Mouse (Mus musculus) layer of hippocampus, postnatal 36 days (tissue): ENCODE measurements at regions not wholly inside any gene's neighbourhood (a gene's known extent, or its start where the extent isn't known, plus 50 kb on each side); places are given as distances from the start of the nearest gene placed in this dataset.
"Not testable (repeated sequence)": the region's sequence is repeated elsewhere in the genome, so short reads cannot be mapped to it uniquely, and the experiment has no call there.

Experiments
- DNase-seq, 2 experiments: peaks; one replicate each; pipeline ENCODE4 v3.0.0; 2022

GRCm38 (mm10) chr10:34667203-34667602, 184.0 kb downstream of the Frk start:
- DNase-seq, result peak in 1 of 2 experiments; percentile 2

- DNase-seq, result no peak
Measured at GRCm38 (mm10) chr10:34667735-34668439, 184.7 kb downstream of the Frk start.

GRCm38 (mm10) chr10:34671791-34672190, 188.6 kb downstream of the Frk start:
- DNase-seq, result no peak

DNA sequence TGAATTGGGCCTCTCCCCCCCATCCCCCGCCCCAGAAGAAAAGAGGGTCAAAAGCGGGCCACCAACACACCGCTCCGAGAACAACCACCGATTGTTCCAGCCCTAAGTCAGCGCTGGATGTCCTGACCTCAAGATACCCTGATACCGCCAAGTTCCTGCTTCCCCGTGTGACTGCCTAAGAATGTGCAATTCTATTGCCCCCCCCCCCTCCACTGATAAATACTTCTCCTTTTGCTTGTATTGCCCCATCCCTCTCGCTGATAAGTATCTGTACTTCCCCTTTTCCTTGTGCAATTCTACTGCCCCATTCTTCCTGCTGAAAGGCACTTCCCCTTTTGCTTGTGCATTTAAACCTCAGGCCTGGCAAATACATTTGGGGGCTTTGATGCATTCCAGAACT, 216.2 kb downstream of the Frk start:
- not testable (repeated sequence) for DNase-seq

- no peak for DNase-seq
Measured at GRCm38 (mm10) chr10:34701956-34702355, 218.8 kb downstream of the Frk start.

DNA sequence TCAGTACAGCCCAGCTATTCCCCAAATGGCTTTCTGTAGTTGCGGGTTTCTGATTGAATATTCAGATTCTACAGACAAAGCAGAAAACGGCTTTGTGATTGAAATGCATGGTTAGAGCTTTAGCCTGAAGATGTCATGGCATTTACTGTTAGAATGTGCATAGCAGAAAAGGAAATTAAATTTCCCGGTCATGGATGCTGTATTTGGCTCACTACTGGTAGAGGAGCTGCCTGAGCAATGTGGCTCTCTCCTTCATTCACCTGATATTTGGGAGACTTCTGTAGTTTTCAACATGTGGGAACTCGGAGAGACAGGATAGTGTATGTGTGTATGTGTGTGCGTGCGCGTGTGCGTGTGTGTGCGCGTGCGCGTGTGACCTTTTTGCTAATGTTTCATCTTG, 222.2 kb downstream of the Frk start:
- no peak for DNase-seq

DNA sequence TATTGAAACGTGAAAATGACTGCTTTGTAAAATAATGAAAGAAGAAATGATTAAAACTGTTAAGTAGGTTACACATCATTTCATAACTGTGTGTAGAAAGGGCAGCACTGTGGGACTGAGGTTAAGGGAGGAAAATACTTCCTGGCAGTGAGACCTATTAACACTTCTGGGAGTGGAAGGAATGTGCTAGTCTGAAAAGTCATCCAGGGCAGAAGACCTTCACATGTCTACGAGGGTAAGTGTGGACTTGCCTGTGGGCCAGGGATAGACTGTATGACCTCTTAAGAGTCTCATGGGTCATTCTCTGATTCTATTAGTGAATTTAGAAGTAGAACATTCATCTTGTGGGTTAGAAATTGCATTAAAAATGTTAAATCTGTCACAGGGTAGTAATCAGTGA, 248.1 kb downstream of the Frk start:
- DNase-seq, result no peak

- no peak for DNase-seq
Measured at GRCm38 (mm10) chr10:34762426-34762825, 279.2 kb downstream of the Frk start.

DNA sequence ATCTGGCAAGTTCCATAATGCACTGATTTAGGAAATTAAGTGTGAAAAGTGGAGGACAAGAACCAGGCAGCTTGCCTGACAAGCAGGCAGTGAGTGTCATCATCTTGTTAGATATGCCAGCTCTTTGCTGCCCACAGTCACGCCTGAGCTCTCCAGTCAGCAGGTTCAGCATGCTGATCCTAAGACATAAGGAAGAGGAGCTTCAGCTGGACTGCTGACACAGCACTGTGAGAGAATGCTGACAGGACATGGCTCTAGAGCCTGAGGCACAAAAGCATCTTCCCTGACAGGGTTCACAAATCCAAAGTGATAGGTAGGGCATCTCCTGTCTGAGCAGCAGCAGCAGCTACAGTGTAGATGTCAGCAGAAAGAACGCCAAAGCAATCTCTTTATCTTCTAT, 308.9 kb downstream of the Frk start:
- no peak for DNase-seq

DNA sequence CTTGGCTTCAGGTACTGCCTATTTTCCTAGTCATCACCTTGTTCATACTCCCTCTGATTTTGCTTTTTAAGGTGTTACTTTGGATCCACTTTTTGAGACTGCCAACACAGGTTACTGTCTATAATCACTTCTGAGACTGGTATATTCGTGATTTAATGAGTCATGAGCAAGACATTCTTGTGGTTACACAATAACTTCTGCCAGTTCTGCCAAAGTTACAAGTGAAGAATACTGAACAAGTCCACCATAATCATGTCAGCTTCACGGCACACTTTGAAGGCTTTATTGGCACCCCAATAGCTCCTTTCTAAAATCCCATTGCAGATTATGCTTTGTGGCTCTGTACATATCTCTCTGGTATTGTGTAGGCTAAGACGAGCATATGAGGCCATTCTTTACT, 327.9 kb downstream of the Frk start:
- no peak for DNase-seq

DNA sequence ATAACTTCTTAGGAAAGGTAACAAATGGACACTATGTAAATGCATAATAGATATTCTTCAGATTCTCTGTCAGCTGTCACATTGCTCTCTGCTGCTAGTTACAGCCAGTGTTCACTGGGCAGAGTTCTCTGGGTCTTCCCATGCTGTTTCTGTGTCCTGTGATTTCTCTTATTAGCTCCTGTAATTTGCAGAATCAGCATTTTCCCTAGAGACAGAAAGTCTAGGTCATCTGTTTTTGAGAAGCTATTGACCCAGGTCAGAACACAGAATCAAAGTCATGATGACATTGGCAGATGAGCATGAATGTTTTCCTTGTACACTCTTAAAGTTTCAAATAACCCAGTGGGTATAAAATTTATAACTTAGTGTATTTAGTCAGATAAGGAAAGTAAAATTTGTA, 340.9 kb downstream of the Frk start:
- no peak for DNase-seq

DNA sequence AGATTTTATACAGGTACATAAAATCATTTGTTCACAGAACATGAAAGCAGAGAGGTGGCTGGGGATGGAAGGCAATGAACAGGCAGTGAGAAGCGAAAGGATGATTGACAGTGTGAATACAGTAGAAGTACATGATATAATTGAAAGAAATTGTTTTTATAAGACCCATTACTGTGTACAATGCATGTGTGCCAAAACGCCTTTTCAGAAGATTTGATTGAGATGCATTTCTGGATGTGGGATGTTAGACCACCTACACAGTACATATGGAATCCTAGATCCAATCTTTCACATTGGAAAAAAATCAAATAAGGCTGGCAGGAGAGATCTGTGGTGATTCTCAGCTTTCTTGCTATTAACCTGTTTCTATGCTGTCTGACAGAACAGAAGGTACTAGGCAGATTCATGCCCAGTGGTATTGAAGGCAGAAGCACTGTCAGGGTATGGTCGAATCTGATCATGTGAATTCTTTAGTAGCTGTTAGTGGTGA, 358.9 kb downstream of the Frk start:
- peak in 1 of 2 experiments; percentile 1 for DNase-seq

- no peak for DNase-seq
Measured at GRCm38 (mm10) chr10:34856494-34857146, 373.4 kb downstream of the Frk start.

GRCm38 (mm10) chr10:34862693-34863092, 379.5 kb downstream of the Frk start:
- DNase-seq, result no peak

- DNase-seq, result no peak
Measured at GRCm38 (mm10) chr10:34871888-34872287, 388.7 kb downstream of the Frk start.

DNA sequence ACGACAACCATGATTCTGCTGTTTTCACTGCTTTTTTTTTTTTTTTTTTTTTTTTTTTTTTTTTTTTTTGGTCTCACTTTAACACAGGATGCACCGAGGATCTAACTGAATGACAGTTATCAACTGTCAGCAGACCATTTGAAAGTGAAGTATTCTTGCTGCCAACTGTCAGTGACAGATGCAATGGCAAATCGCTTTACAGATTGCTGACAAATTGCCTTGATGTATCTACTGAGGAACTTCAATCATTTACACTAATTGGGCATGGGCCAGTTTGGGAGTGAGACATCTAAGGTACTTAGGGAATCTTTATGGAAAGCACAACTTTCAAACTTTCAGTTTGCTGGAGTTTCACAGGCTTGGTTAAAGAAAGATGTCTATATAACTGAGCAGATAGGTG, 395.3 kb downstream of the Frk start:
- no peak for DNase-seq

DNA sequence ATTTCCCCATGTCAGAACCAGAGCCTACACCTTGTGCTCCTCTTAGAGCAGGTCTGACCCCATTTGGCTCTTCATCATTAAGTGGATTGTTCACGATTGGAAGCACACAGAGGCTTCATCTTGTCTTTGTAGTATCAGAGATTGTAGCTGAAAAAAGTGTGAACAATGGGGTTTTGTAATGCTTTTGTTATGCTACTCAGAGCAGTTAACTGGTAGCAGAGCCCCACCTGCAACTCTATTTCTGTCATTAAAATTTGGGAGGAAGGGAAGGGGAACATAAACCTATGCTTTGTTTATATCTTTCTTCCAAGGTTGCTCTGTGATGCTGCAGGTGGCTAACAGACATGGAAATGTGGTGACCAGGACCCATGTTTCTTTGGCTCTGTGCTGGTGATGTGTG, 404.4 kb downstream of the Frk start:
- no peak for DNase-seq

DNA sequence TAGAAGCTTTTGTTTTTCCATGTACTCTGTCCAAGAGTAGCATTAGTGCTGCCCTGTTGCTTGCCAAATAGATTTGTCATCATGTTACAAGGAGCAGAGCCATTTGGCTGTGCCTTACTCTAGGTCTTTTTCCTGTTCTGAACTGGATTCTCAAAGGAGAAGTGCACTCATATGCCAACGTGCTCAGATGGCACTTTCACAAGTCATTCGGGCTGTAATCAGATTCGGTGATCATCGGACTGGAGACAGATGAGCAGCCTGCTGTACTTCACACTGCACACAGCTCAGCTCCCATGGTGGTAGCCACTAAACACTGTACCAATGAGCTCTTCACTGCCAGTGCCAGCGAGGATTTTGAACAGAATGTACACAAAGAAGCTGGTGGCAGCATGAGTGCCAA, 421.1 kb downstream of the Frk start:
- DNase-seq, result peak; percentile 3 to 12

DNA sequence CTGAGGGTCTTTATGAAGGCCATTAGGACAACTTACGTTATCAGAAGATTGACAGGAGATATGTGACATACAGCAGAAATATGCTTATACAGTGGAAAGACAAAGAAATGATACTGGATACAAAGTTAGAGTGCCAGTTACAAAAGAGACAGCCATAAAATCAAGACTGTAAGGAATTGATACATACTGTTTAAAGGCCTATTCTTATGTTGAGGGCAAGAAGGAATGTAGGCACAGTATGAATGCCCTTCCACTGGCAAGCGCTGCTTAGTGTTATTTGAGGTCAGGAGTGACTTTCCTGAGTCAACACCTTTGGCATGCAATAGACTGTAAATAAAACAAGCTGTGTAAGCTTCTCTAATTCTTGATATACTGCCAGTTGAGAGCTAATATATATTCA, 421.5 kb downstream of the Frk start:
- no peak for DNase-seq

GRCm38 (mm10) chr10:34912153-34912723, 429.0 kb downstream of the Frk start:
- no peak for DNase-seq
